ENCODE assay signal across 32 mouse cellular contexts in the genomic region with DNA sequence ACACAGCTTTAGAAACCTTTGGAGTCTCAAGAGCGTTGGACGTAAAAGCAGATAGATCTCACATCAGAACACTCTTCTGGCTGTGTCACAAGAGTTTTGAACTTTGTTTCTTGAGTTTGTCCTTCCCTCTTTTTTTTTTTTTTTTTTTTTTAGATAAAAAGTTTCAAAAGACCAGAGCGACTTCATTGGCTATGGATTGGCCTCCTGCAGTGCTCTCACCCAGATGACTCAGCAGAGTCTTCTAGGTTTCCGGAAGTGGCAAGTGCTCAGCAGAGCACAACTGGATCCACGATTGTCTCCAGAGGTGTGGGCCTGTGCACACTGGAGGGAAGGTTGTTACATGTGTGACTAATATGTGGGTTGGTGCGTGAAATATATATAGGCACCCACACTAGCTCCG. TPM values are rescaled to one million over a fixed set of nuclear protein-coding genes. Genes with fewer than 3 reads are reported as not detected.
DNase-seq lines count a peak whose midpoint lies in the region; ATAC-seq lines count a peak whose summit lies in the region.
"Had no signal": no experiment of that assay in that cellular context is flagged by ENCODE, and none has a peak within 500 bp of the region (broad histone marks: within the 10 kb centered on the region; RNA-seq: fewer than 3 reads in every experiment).

No protein-coding gene starts in this region.

- no peaks in the 10 kb centered on the region for H3K9me3 ChIP-seq in heart, embryonic 11.5 days (replicated peaks; ENCODE audit: control insufficient read depth, low read length)
- H3K9me3 ChIP-seq in forebrain, embryonic 11.5 days (ENCODE audit: control insufficient read depth, low read length) = no peaks in the 10 kb centered on the region
- H3K9me3 ChIP-seq: forebrain, embryonic 13.5 days; heart, embryonic 15.5 days; hindbrain, embryonic 12.5 days; intestine, embryonic 15.5 days; midbrain, embryonic 10.5 days; neural tube, embryonic 12.5 days had no signal

- no peak overlapping the region for H3K9ac ChIP-seq in heart, embryonic 11.5 days (ENCODE audit: low read depth, low read length)
- no peak overlapping the region for H3K9ac ChIP-seq in forebrain, embryonic 11.5 days (ENCODE audit: low read length)
- H3K9ac ChIP-seq: forebrain, embryonic 13.5 days; heart, embryonic 15.5 days; hindbrain, embryonic 12.5 days; intestine, embryonic 15.5 days; neural tube, embryonic 12.5 days had no signal

- H3K4me1 ChIP-seq in heart, embryonic 11.5 days (ENCODE audit: control insufficient read depth, insufficient read depth, low read length) = no peaks in the 10 kb centered on the region
- no peaks in the 10 kb centered on the region for H3K4me1 ChIP-seq in forebrain, embryonic 11.5 days (replicated peaks; ENCODE audit: control insufficient read depth, insufficient read depth, low read length)
- H3K4me1 ChIP-seq: forebrain, embryonic 13.5 days; heart, embryonic 15.5 days; hindbrain, embryonic 12.5 days; intestine, embryonic 15.5 days; neural tube, embryonic 12.5 days had no signal

- H3K4me3 ChIP-seq in heart, embryonic 11.5 days (ENCODE audit: low read depth, low read length) = no peak overlapping the region
- no peak overlapping the region for H3K4me3 ChIP-seq in forebrain, embryonic 11.5 days (ENCODE audit: low read depth, low read length)
- H3K4me3 ChIP-seq: forebrain, embryonic 13.5 days; heart, embryonic 15.5 days; hindbrain, embryonic 12.5 days; intestine, embryonic 15.5 days; midbrain, embryonic 10.5 days; neural tube, embryonic 12.5 days had no signal

- 89% methylated on average over 7 of the region's 7 CpGs for WGBS in heart, embryonic 11.5 days (ENCODE audit: insufficient replicate concordance)
- WGBS in forebrain, embryonic 11.5 days = 89% methylated on average over 7 of the region's 7 CpGs

- no peaks in the 10 kb centered on the region for H3K27me3 ChIP-seq in heart, embryonic 11.5 days (ENCODE audit: control insufficient read depth, insufficient read depth, low read length)
- no peaks in the 10 kb centered on the region for H3K27me3 ChIP-seq in forebrain, embryonic 11.5 days (ENCODE audit: control insufficient read depth, insufficient read depth, low read length)
- H3K27me3 ChIP-seq: forebrain, embryonic 13.5 days; heart, embryonic 15.5 days; hindbrain, embryonic 12.5 days; intestine, embryonic 15.5 days; neural tube, embryonic 12.5 days had no signal

- peak; percentile 69 for DNase-seq in heart, adult 11 months
- DNase-seq in 416B (ENCODE audit: low read depth) (peak; percentile 74), ZHBTc4 (ENCODE audit: low read depth, low spot score) (peak; percentile 50)
- no peak for DNase-seq in forebrain, embryonic 11.5 days (ENCODE audit: low spot score)
- no peak for DNase-seq in frontal cortex, postnatal 10 days (ENCODE audit: low spot score in 2 of 2)
- DNase-seq: adrenal gland, adult 8-10 months; cerebellum, adult 2 months; cerebellum, postnatal 14 days; kidney, adult 9 months; kidney, postnatal 14 days; lung, adult 2 months; lung, postnatal 10 days; right cerebral cortex, postnatal 4 days had no signal

- H3K27ac ChIP-seq in heart, embryonic 11.5 days (ENCODE audit: low read depth, low read length) = no peak overlapping the region
- no peak overlapping the region for H3K27ac ChIP-seq in forebrain, embryonic 11.5 days (ENCODE audit: low read depth, low read length)
- H3K27ac ChIP-seq: forebrain, embryonic 13.5 days; heart, embryonic 15.5 days; hindbrain, embryonic 12.5 days; hindbrain, postnatal 0 days; intestine, embryonic 15.5 days; macrophage; midbrain, embryonic 10.5 days; neural tube, embryonic 12.5 days had no signal

- no peaks in the 10 kb centered on the region for H3K36me3 ChIP-seq in heart, embryonic 11.5 days (ENCODE audit: control insufficient read depth, insufficient read depth, low read length)
- no peaks in the 10 kb centered on the region for H3K36me3 ChIP-seq in forebrain, embryonic 11.5 days (ENCODE audit: control insufficient read depth, insufficient read depth, low read length)
- H3K36me3 ChIP-seq: heart, embryonic 15.5 days; hindbrain, embryonic 12.5 days; intestine, embryonic 15.5 days; midbrain, embryonic 10.5 days; neural tube, embryonic 12.5 days had no signal

- ATAC-seq in heart, embryonic 11.5 days (replicated peaks; ENCODE audit: insufficient number of reproducible peaks, low FRiP score, low TSS enrichment) = no peak
- peak; percentile 74 for ATAC-seq in megakaryocyte progenitor cell, adult 5-6 weeks (replicated peaks; ENCODE audit: poor library complexity)
- ATAC-seq in forebrain, embryonic 11.5 days (replicated peaks; ENCODE audit: low FRiP score) = no peak
- ATAC-seq: forebrain, embryonic 13.5 days; hindbrain, postnatal 0 days; intestine, embryonic 15.5 days; midbrain, embryonic 16.5 days had no signal

- H3K4me2 ChIP-seq in heart, embryonic 11.5 days = no peak overlapping the region
- no peak overlapping the region for H3K4me2 ChIP-seq in forebrain, embryonic 11.5 days (ENCODE audit: low read depth, low read length, severe bottlenecking)
- H3K4me2 ChIP-seq: forebrain, embryonic 13.5 days; heart, embryonic 15.5 days; hindbrain, embryonic 12.5 days; intestine, embryonic 15.5 days; neural tube, embryonic 12.5 days had no signal

RNA-seq across cellular contexts. Expression of a gene that starts 8.6 kb away (rescaled TPM):
- 0.24 TPM in 1 of 2 replicates, not detected in the other for polyA plus RNA-seq in heart, embryonic 11.5 days (2014; fragmentation: Nextera tagmentation; extraction: Ambion mirVana)
- total RNA-seq in megakaryocyte progenitor cell, adult 5-6 weeks (2015) = not detected in 2 replicates
- 0.42 TPM in 1 of 2 replicates, not detected in the other for total RNA-seq in megakaryocyte progenitor cell, adult 5-6 weeks (2017)
- 0.13 TPM in 1 of 2 replicates, not detected in the other for polyA plus RNA-seq in forebrain, embryonic 11.5 days (2014; fragmentation: Nextera tagmentation; extraction: Ambion mirVana)
- total RNA-seq: gastrocnemius, adult 8-10 months; gastrocnemius, postnatal 4 days; heart, postnatal 25 days; hindbrain, postnatal 0 days; layer of hippocampus, adult 18-20 months; layer of hippocampus, postnatal 10 days; left cerebral cortex, adult 18-20 months; left cerebral cortex, postnatal 14 days had no signal
- polyA plus RNA-seq: heart, embryonic 15.5 days; hindbrain, embryonic 12.5 days; hindbrain, postnatal 0 days; intestine, embryonic 15.5 days; limb, embryonic 11.5 days; lung, adult 2 months; macrophage; midbrain, embryonic 16.5 days; neural tube, embryonic 12.5 days had no signal

RNA-seq across cellular contexts. Expression of a gene that starts 14.9 kb away (rescaled TPM):
- 0.31 and 0.67 TPM in 2 replicates for polyA plus RNA-seq in heart, embryonic 11.5 days (2014; fragmentation: Nextera tagmentation; extraction: Ambion mirVana)
- total RNA-seq in megakaryocyte progenitor cell, adult 5-6 weeks (2015) = 151 and 174 TPM in 2 replicates
- 2,111 and 2,271 TPM in 2 replicates for total RNA-seq in megakaryocyte progenitor cell, adult 5-6 weeks (2017)
- 2.7 and 4.0 TPM in 2 replicates for polyA plus RNA-seq in forebrain, embryonic 11.5 days (2014; fragmentation: Nextera tagmentation; extraction: Ambion mirVana)
- polyA plus RNA-seq: cerebellum, adult 2 months; lung, adult 2 months; macrophage; midbrain, embryonic 16.5 days had no signal

RNA-seq across cellular contexts. Expression of a gene that starts 16.2 kb away (rescaled TPM):
- 2.5 and 4.0 TPM in 2 replicates for polyA plus RNA-seq in heart, embryonic 11.5 days (2014; fragmentation: Nextera tagmentation; extraction: Ambion mirVana)
- 47.7 and 63.0 TPM in 2 replicates for total RNA-seq in megakaryocyte progenitor cell, adult 5-6 weeks (2015)
- 393 and 612 TPM in 2 replicates for total RNA-seq in megakaryocyte progenitor cell, adult 5-6 weeks (2017)
- 2.9 and 5.4 TPM in 2 replicates for polyA plus RNA-seq in forebrain, embryonic 11.5 days (2014; fragmentation: Nextera tagmentation; extraction: Ambion mirVana)
- polyA plus RNA-seq: macrophage had no signal

RNA-seq across cellular contexts. Expression of a gene that starts 17.3 kb away (rescaled TPM):
- polyA plus RNA-seq in heart, embryonic 11.5 days (2014; fragmentation: Nextera tagmentation; extraction: Ambion mirVana) = 1.0 TPM in 1 of 2 replicates, not detected in the other
- 39.5 and 40.4 TPM in 2 replicates for total RNA-seq in megakaryocyte progenitor cell, adult 5-6 weeks (2015)
- total RNA-seq in megakaryocyte progenitor cell, adult 5-6 weeks (2017) = 492 and 698 TPM in 2 replicates
- polyA plus RNA-seq in forebrain, embryonic 11.5 days (2014; fragmentation: Nextera tagmentation; extraction: Ambion mirVana) = 0.95 TPM in 1 of 2 replicates, not detected in the other
- polyA plus RNA-seq: heart, embryonic 15.5 days; macrophage had no signal

RNA-seq across cellular contexts. Expression of a gene that starts 21.5 kb away (rescaled TPM):
- polyA plus RNA-seq in heart, embryonic 11.5 days (2014; fragmentation: Nextera tagmentation; extraction: Ambion mirVana) = 2.2 and 2.7 TPM in 2 replicates
- total RNA-seq in megakaryocyte progenitor cell, adult 5-6 weeks (2015) = 33.6 and 56.1 TPM in 2 replicates
- 548 and 759 TPM in 2 replicates for total RNA-seq in megakaryocyte progenitor cell, adult 5-6 weeks (2017)
- 4.7 and 5.9 TPM in 2 replicates for polyA plus RNA-seq in forebrain, embryonic 11.5 days (2014; fragmentation: Nextera tagmentation; extraction: Ambion mirVana)

Comparison
In these comparisons a context has a peak if more than half of its experiments do, and no peak if none do; other contexts are left out.
1. DNase-seq: peak in heart, adult 11 months (single experiment), 416B (single experiment) and ZHBTc4 (single experiment); none in forebrain, embryonic 11.5 days (single experiment) and frontal cortex, postnatal 10 days (0 of 2).